Mouse (Mus musculus) monocyte, adult 5-6 weeks (primary cell): ENCODE results near the gene Nceh1. TPM values are rescaled to one million over a fixed set of nuclear protein-coding genes. Genes with fewer than 3 reads are reported as not detected.

Experiments
- ATAC-seq: fragments of 153-309, 156-312 bp; replicated peaks from 2 replicates; pipeline ENCODE4 v1.8.0; 2017; ENCODE audit warnings: mild to moderate bottlenecking; ENCODE audit not compliant: low TSS enrichment, insufficient number of reproducible peaks, severe bottlenecking, poor library complexity, low FRiP score
- total RNA-seq: library from RNA; stranded (forward); fragments of 200-1000, 200-491, 200-594 nt; gene quantifications from 3 replicates; pipeline ENCODE4 v1.2.3, GENCODE M21; 2017

Nceh1 gene
- total RNA-seq: 12.1 to 15.1 TPM (median 15.0 TPM) in 3 replicates

DNA sequence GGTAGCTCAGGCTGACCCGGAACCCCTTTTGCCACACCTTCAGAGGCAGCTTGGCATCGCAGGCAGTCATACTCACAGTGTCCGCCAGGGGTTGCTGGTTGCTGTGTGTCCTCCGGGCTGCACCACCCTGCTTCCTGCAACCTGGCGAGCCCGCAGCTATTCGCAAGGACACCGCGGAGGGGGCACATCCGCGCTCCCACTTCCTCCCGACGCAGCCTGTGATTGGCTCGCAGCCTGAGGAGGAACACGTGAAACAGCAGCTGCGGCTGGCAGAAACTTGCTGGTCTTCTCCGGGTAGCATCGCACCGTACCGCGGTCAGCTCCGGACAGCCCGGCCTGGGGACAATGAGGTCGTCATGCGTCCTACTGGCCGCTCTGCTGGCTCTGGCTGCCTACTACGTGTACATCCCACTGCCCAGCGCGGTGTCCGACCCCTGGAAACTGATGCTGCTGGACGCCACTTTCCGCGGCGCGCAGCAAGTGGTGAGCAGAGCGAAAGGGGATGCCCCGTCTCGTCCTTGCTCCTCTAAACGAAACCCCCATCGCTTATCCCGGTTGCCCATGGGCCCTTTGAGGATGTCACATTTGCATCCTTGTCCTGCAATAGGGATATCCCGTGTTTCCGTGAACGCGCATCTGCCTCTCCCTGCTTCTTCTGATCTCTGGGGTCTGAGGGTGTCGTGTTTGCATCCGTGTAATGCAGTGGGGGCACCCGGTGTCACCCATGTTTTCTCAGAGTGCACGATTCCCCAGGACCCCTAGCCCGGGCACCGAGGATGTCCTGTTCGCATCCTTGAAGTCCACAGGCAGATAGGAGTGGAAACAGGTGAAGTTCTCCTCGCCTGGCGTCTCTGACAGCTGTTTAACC, at the start of gene Nceh1:
Nceh1 (plus strand) TSS at position 233 of the 868 bp plus-strand sequence.
- peak; percentile 98 for ATAC-seq

DNA sequence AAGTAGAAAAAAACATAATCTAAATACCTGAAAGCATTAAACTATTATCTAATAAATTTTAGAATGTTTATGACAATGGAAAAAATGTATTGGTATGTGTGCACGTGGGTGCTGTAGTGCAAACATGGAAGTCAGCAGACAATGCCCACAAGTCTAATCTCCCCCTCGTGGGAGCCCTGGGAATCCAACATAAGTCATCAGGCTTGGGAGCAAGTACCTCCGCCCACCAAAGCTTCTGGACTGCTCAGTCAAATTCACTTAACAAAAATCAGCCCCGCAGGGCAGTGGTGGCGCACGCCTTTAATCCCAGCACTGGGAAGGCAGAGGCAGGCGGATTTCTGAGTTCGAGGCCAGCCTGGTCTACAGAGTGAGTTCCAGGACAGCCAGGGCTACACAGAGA, 42.7 kb upstream of the Nceh1 start:
- ATAC-seq: no peak

DNA sequence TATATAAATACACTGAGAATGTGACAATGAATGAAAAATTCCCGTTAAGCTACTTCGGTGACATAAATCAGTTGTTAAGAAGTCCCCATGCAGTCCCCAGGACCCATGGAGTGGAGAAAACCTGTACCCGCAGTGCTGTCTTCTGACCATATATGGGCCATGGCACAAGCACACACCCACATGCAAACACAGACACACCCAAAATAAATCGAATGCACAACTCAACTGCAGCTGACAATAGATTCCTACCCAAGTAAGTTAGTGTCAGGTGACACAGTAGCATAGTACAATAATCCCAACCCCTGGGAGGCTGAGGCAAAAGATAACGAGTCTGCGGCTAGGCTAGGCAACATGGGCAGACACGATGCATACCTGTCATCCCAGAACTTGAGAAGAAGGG, 39.2 kb upstream of the Nceh1 start:
- ATAC-seq: no peak

DNA sequence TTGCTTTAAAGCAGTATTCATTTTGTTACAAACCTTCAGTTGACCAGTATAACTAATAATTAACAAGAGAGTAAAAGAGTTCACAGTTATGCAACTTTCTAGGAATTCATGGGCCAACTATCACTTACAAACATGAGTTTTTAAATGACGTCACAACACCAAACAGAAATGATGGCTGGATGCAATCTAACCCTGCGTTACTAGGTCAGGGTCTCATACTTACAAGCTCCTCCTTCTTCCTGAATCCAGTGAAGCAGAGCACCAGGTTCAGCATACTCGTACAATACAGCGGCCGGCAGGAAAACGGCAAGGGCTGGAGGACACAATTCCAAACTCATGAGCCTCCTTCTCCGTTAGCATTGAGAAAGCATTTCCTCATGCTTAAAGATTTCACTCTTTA, 37.0 kb upstream of the Nceh1 start:
- no peak for ATAC-seq

DNA sequence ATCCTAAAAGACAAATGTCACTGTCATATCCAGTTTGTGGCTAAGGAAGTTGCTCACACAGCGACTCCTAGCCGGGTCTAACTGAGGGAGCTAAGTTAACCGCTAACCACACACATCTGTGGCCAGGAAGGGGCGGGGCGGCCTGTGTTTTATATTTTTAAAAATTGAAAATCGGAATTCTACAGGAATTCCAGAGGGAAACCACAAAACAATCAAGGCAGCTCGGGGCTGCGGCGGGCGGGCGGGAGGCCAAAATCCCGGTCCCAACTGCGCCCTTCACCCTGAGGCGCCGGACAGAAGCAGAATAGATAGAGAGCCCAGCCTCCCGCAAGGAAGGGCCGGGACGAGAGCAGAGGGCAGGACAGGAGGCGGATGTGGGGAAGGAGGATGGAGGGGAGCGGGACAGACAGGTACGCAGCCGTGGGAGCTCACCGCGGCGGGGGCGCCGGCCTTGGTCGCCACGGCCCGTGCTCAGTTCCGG, 29.5 kb upstream of the Nceh1 start:
- no peak for ATAC-seq

DNA sequence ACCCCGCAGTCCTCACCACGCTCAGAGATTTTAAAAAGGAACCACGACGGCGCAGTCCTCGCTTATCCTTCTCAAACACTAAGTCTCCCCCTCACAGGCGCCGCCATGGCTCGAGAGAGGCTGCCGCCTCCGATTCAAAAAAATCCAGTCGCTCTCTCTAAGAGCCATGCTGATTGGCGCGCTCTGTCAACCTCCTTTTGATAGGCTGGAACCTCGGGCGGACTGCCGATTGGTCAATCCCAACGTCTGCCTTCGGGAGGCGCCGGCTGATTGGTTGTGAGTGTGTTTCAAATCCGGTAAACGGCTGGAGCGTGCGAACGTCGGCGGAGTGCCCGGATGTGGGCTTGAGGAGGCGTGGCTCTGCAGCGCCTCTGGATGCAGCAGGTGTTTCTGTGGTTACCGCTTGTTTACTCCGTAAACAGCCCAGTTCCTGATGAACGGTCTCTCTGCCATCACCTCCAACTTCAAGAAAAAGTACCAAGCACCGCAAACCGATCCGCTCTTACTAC, 29.0 kb upstream of the Nceh1 start, which contains the start of gene Ect2:
Ect2 (minus strand) TSS at position 178 of the 509 bp plus-strand sequence.
- ATAC-seq: peak; percentile 99

DNA sequence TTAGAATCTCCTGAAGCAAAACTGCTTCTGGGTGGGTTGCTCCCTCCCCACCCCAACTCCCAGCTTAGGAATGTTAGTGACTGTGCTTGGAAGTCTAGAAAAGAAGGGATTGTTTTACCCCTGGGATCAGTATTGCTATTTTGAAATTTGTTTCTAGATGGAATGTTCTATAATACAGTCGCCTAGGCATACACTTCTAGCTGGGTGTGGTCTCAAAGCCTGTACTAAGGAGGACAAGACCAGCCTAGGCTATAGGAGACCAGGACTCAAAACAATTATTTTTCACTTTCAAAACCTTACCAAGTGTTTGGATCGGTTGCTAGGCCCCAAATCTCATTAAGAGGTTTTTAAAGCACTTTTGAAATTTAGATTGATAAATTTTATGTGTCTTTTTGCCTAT, 28.5 kb upstream of the Nceh1 start:
- ATAC-seq: no peak

DNA sequence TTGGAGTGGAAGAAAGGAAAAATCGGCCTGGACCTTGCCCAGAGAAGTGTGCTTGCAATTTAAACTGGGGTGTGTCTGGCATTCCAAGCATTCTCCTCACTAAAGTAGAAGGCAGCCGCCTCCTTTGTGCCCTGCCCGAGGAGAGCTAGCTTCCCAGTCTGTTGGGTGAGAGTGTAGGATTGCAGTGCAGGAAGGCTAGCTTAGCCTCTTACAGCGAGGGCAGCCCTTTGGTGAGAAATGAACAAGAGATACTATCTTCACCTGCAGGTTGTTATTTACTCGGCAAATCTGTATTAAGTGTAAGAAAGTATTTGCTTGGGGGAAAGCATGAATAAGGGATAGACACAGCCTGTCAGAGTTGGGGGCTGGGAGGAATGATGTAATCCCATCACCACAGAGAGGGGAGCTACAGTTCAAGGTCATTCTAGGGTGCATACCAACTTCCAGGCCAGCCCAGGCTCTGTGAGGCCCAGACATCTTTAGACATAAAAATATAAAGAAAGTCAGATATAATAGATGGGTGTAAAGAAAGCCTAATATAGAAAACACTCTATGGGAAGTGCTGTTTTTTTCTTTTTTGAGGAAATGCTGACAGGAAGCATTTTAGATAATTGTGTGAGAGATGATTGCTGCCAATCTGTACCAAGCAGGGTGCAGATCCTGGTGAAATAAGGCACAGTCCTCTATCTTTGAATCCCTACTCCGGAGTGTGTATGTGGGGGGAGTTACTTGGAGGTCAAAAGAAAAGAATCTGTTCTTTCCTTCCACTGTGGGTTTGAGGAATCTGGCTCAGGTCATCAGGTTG, 27.5 kb upstream of the Nceh1 start:
- ATAC-seq: no peak

DNA sequence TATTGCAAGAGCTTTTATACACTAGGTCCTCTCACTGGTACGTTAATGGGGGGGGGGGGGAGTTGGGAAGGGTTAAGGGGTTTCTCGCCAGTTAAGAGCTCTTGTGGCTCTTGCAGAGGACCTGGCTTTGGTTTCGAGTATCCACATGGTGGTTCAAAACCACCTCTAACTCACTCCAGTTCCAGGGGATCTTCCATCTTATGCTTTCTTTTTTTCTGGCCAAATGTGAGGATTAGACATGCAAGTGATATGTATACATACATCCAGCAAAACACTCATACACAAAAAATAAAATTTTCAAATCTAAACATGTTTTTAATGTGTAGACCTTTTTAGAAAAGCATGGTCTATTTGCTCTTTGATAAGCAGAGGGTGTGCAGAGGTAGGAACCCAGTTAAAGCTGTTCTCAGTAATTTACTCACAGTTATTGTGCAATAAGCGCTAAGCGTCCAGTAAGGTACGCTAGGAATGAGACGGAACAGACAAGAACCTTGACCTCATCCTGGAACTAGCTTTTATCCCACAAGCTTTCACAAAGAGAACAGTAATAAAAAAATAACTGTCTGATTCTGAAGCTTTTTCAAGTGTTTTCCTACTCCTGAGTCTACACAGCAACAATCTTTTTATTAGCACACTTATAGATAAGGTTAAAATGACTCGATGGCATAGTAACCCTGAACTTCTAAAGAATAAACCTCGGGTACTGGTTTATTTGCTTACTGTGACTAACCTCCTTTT, 26.7 kb upstream of the Nceh1 start:
- no peak for ATAC-seq

DNA sequence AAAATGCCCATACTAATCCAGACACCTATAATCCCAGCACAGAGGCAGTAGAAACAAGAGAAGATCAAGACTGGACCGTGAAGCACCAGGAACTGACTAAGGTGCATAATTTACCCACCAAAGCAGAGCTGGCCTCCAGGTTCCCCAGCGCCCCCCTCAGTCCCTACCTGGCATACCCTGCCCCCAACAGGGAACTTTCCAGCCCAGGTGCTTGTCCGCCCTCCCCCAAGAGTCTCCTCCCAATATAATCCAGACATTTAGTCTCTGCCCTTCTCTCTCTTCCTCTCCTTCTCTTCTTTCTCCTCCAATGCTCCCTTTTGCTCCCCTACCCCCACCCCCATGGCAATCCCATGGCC, 26.2 kb upstream of the Nceh1 start:
- ATAC-seq: no peak

DNA sequence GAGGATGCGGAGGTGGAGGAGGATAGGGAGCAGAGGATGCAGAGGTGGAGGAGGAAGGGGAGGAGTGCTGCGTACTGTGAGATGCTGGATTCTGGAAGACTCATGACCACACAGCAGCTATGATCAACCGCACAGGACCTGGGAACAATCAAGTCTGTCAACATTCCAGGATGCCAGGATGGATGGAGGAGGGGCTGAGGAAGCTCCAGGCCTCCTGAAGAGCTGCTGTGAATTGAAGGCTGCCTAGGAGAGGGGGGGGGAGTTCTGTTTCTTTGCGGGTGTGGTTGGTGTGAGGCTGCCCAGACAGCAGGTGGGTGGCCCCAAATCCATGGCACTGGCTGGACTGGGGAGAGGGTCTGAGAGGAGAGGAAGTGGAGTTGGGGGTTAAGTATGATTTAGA, 23.9 kb upstream of the Nceh1 start:
- ATAC-seq: no peak

DNA sequence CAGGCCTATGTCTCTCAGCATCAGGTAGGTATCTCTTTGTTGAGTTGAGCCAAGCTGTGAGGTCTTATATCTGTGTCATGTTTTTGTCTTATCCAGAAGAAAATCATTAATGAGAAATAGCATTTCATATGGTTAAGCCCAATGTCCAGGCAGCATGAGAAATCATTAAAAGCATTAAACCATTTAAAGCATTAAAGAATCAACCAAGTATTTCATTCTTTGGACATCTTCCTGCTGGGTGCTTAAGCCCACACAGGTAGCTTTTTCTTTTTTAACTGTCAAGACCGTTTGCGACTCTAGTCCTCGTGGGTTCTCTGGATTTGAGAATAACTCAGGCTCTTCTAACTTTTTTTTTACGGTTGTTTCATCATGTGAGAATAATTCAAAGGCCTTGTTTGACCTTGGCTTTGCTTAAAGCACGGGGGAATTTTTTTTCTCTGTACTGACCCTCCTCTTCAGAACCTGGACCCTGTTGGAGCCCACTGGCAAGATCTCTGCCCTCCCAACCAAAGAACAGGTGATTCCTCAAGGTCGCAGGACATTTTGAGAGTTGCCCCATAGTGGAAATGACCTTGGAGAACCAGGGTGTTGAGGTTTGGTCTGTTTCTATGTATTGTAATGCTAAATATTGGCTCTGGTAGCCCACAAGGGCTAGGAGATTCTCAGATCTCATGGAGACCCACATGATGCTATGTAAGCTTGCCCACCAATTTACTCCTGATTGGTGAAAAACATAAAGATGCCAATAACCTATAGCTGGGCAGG, 20.9 kb upstream of the Nceh1 start:
- no peak for ATAC-seq

DNA sequence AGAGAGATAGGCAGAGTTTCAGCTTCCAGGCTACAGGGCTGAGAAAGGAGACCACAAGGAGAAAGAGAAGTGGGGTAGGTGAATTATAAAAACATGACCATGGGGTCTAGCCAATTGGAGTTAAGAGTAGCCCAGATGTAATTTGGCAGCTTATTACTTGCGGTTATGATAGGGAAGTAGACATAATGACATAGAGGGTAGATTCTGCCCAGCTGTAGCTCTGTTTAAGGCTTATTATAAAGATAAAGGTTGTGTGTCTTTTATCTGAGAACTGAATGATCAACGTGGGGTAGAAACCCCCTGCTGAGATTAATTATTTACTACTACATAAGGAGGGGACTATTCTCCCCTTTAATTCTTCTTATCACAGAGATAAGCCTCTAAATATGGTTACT, 20.4 kb upstream of the Nceh1 start:
- no peak for ATAC-seq

DNA sequence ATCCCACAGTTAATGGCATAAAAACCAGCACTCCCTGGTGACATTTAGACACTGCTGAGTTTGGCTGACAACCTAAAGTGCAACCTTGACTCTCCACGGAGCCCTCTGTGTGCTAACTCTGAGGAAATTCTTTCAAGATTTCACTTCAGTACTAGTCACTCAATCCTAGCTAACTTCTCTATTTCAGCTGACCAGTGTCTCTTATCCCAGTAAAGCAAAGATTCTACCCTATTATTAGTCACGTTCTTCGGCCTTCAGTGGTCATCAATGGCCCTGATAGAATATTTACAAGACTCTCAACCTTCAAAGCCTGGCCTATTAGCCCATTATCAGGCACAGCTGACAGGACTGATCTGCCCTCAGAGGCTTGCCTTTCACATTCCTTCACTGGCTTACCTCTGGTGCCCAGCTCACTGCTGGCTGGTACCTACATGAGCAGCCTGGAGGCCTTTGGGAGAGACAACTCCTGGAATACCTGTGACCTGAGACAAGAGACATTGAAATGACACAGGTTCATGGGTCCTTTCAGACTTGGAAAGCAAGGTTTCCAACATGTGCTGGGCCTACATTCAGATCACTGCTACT, 17.2 kb upstream of the Nceh1 start:
- no peak for ATAC-seq

DNA sequence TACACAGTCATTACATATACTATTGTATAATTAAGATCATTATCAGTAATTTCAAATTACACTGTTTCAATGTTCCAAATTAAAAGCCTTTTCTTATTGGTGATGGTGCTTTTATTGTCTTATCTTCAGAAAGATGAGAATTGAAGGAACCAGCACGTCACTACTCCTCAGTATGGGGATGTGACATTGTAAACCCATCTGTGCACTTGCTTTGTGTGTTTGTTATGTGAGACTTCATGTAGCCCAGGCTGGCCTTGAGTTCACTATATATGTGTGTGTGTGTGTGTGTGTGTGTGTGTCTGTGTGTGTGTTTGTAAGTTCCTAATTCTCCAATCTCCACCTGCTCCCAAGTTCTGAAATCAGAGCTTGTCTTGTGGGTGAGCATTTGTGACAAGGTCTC, 12.5 kb upstream of the Nceh1 start:
- no peak for ATAC-seq

DNA sequence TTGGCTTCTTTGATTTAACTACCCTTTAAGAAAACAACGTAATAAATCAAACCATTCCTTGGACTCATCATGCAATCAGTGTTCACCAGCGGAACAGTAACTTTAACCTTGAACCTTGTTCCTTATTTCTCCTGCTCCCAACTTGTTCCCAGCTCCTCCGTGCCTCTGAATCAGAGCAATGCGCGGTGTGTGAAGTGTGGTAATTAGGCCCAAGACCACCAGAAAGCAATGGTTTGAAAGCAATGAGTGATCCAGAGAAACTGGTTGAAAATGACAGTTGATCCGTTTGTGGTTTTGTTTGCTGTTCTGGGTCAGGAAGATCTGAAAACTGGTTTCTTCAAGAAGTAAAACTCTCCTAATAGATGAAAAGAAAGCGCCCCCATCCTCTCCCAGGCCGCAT, 3.1 kb upstream of the Nceh1 start:
- no peak for ATAC-seq

DNA sequence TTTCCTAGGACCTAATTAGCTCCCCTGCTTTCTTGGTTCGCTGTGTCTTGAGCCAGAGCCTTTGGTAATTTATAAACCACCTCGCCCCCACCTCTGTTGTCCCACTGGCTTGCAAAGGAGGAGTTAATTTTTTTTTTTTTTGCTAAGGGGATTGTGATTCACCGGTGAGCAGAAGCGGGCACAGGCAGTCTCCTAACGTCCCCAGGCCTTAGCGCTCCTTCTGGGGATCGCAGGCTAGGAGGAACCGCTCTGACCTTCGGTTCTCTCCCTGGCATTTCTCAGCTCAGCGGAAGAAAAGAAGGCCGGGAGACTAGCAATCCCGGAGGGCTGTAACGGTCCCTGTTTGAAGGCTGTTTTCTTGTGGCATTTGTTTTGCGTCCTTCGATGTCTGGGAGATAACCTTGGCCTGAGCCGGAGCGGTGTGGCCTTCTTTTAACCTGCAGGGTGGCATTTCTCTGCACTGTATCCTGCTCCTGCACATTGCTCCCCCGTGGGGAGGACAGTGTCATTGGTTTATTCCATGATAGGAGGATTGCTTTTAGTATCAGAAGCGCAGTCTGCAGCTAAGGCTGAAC, 923 bp downstream of the Nceh1 start:
- ATAC-seq: no peak

DNA sequence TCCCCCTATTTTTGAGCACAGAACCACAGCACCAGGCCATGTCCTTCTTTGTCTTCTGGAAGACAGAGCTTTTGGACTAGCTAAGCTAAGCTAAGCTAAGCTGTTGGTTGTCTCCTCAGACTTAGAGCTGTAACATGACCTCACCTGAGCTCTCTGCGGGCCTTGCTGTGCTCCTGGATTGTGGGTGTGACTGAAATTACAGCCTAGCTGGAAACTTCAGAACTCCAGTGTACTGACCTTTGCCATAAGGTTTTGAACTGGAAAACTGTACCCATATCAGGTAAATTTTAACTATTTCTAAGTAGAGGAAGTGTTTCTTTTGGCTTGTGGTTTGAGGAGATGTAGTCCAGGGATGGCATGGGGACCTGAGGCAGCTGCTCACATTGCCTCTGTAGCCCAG, 5.6 kb downstream of the Nceh1 start:
- no peak for ATAC-seq
